Mouse (Mus musculus) megakaryocyte, embryonic 14.5 days (primary cell): ENCODE measurements around the gene Mrps11.

Experiments used
- FLI1 ChIP-seq: IDR thresholded peaks from 2 replicates; pipeline ENCODE4 v1.6.1; 2012; ENCODE audit warnings: low read length, inconsistent platforms, mixed read lengths
- GATA1 ChIP-seq: IDR thresholded peaks from 3 replicates; pipeline ENCODE4 v1.6.1; 2012; ENCODE audit warnings: mixed read lengths, low read length, inconsistent platforms, borderline replicate concordance

GRCm38 (mm10) chr7:78770936-78771335, 12.0 kb upstream of the Mrps11 start:
- TF ChIP-seq GATA1: no peak
- TF ChIP-seq FLI1: no peak
